17 mouse cellular contexts compared by ENCODE assay signal in genomic region chr11:119833877-119834804, GRCm38 (mm10).
DNase-seq lines count a peak whose midpoint lies in the region; ATAC-seq and TF ChIP-seq lines count a peak whose summit lies in the region.
"Had no signal": no experiment of that assay in that cellular context is flagged by ENCODE, and none has a peak within 500 bp of the region (broad histone marks: within the 10 kb centered on the region; RNA-seq: fewer than 3 reads in every experiment).

No protein-coding gene starts in this region.

- no peak overlapping the region for H3K4me3 ChIP-seq in kidney, postnatal 0 days (replicated peaks; ENCODE audit: low read depth, low read length)
- peak overlapping the region; percentile 48 for H3K4me3 ChIP-seq in thymus, adult 2 months (ENCODE audit: control insufficient read depth, insufficient read depth, low read length)

- H3K9ac ChIP-seq in kidney, postnatal 0 days (ENCODE audit: low read depth, low read length) = no peak overlapping the region

- WGBS in kidney, postnatal 0 days = 55% methylated on average over 16 of the region's 16 CpGs
- 47% methylated on average over 16 of the region's 16 CpGs for WGBS in thymus, adult 2 months

- TF ChIP-seq CTCF in kidney, postnatal 0 days (IDR thresholded peaks at IDR 0.05; ENCODE audit: low read depth) = no peak
- 0 out of 2 replicates have a peak, but pooled peaks have one; percentile 24 for TF ChIP-seq CTCF in thymus, adult 2 months (IDR thresholded peaks at IDR 0.05; ENCODE audit: borderline replicate concordance, control insufficient read depth, extremely low read depth, insufficient read depth, low read length, poor library complexity)

- DNase-seq in CD4-positive, CD25-positive, alpha-beta regulatory T cell, adult 2 months (ENCODE audit: low read depth, low spot score) = peak; percentile 17
- peak; percentile 25 for DNase-seq in kidney, postnatal 0 days (ENCODE audit: low spot score)
- no peak for DNase-seq in kidney, postnatal 14 days
- DNase-seq in induced T-regulatory cell, adult 2 months (ENCODE audit: low read depth) = peak; percentile 19
- DNase-seq in thymus, adult 2 months = peak; percentile 63
- DNase-seq in urinary bladder, postnatal 10 days (ENCODE audit: low spot score) = no peak
- DNase-seq in right cerebral cortex, adult 2 months (ENCODE audit: low spot score in 2 of 2) = no peak
- DNase-seq: adrenal gland, adult 8-10 months; cerebellum, adult 9-10 months; heart, postnatal 36 days; kidney, postnatal 4 days; layer of hippocampus, postnatal 36 days; left cerebral cortex, postnatal 4 days; retina, postnatal 1 day; spleen, adult 18-20 months had no signal

- H3K36me3 ChIP-seq in kidney, postnatal 0 days (ENCODE audit: insufficient read depth, low read length) = 0 out of 2 replicates have a peak, but pooled peaks cover 2% of the 10 kb centered on the region
- H3K36me3 ChIP-seq in thymus, adult 2 months (ENCODE audit: control insufficient read depth, insufficient read depth, low read length) = no peaks in the 10 kb centered on the region

- no peak overlapping the region for H3K4me2 ChIP-seq in kidney, postnatal 0 days (ENCODE audit: low read length)

- no peaks in the 10 kb centered on the region for H3K4me1 ChIP-seq in kidney, postnatal 0 days (replicated peaks; ENCODE audit: insufficient read depth, low read length)
- peaks cover 30% of the 10 kb centered on the region for H3K4me1 ChIP-seq in thymus, adult 2 months (replicated peaks; ENCODE audit: control insufficient read depth, insufficient read depth, low read length)

- no peak overlapping the region for H3K27ac ChIP-seq in kidney, postnatal 0 days
- peak overlapping the region; percentile 97 for H3K27ac ChIP-seq in thymus, adult 2 months (ENCODE audit: control insufficient read depth, insufficient read depth, low read length)

- no peaks in the 10 kb centered on the region for H3K9me3 ChIP-seq in kidney, postnatal 0 days (replicated peaks; ENCODE audit: low read length)

- H3K27me3 ChIP-seq in kidney, postnatal 0 days (ENCODE audit: insufficient read depth, low read length) = no peaks in the 10 kb centered on the region
- H3K27me3 ChIP-seq in thymus, adult 2 months (ENCODE audit: control insufficient read depth, insufficient read depth, low read length) = no peaks in the 10 kb centered on the region

- no peak for TF ChIP-seq POLR2A in thymus, adult 2 months (IDR thresholded peaks at IDR 0.05; ENCODE audit: control insufficient read depth, extremely low read depth, insufficient read depth, low read length, poor library complexity)

- no peak for ATAC-seq in CD4-positive, CD25-positive, alpha-beta regulatory T cell, adult 4 months
- no peak for ATAC-seq in kidney, postnatal 0 days (replicated peaks; ENCODE audit: low FRiP score, low read depth)
- ATAC-seq: intestine, embryonic 16.5 days had no signal

Comparison
In these comparisons a context has a peak if more than half of its experiments do, and no peak if none do; other contexts are left out.
1. DNase-seq: peak in CD4-positive, CD25-positive, alpha-beta regulatory T cell, adult 2 months (single experiment), kidney, postnatal 0 days (single experiment), induced T-regulatory cell, adult 2 months (single experiment) and thymus, adult 2 months (single experiment); none in kidney, postnatal 14 days (single experiment), urinary bladder, postnatal 10 days (single experiment) and right cerebral cortex, adult 2 months (0 of 2).